Mouse (Mus musculus): Measurements from ENCODE around the gene Chst8. TPM values are rescaled to one million over a fixed set of nuclear protein-coding genes. Genes with fewer than 3 reads are reported as not detected.
A peak's percentile ranks its signal among the peaks of the same experiment; 100 is the strongest.

The Chst8 gene
- polyA plus RNA-seq, 1 experiment from 2014 or later: 15.9 TPM

DNA sequence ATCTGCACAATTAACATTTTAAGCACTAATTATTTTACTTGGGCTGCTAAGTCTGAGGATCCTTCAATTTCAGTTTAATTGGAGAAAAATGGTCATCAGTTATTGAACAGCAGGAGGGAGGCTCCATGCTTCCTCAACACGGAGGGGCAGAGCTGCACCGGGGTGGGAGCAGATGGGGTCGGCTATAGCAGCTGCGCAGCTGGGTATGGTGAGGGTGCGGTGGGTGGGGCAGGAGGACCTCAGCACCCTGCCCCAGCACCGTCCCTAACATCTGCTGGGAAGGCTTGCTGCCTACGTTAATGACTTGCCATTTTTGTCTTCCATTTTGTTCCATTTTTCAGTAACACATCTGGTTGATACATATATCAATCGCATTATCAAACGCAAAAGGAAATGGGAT is 116.4 kb downstream of the Chst8 start:
- Histone ChIP-seq H3K4me3 (replicated peaks) (no peak overlapping the region), H3K27me3 (no peaks in the 10 kb centered on the region), H3K4me2 (no peak overlapping the region), H3K9ac (no peak overlapping the region), H3K27ac (peak overlapping the region; percentile 21; the same call in 1 of the 2 replicates), H3K36me3 (replicated peaks) (no peaks in the 10 kb centered on the region), H3K4me1 (peaks cover 40% of the 10 kb centered on the region), H3K9me3 (no peaks in the 10 kb centered on the region)
- peak; percentile 40; the same call in 1 of the 2 replicates for ATAC-seq (ENCODE audit: low FRiP score)
- WGBS: 68% methylated on average over 9 of the region's 9 CpGs

DNA sequence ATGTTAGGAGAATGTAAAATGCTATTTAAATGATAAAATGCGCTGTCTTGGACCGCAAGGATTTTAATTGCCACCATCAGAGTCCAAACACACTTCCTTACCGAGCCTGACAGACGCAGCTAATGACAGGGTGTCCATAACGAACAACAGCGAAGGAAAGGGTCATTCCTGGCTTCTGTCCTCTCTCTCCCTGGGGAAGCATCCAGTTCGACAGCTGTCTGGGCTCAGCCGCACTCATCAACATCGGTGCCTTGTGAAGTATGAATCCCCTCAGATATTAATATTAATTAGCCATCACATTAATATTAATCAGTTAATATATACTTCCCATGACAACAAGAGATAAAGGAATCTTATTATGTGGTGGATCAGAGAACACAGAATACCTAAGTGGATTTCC is 117.6 kb downstream of the Chst8 start:
- no peak overlapping the region for H3K9ac ChIP-seq
- no peaks in the 10 kb centered on the region for H3K9me3 ChIP-seq
- peak; percentile 68 for ATAC-seq (ENCODE audit: low FRiP score)
- no peak overlapping the region for H3K4me2 ChIP-seq
- peaks cover 51% of the 10 kb centered on the region for H3K4me1 ChIP-seq
- 0 out of 2 replicates have a peak overlapping the region, but pooled peaks have one; percentile 65 for H3K27ac ChIP-seq
- H3K36me3 ChIP-seq (replicated peaks): no peaks in the 10 kb centered on the region
- no peak overlapping the region for H3K4me3 ChIP-seq (replicated peaks)
- 51% methylated on average over 9 of the region's 9 CpGs for WGBS
- no peaks in the 10 kb centered on the region for H3K27me3 ChIP-seq

DNA sequence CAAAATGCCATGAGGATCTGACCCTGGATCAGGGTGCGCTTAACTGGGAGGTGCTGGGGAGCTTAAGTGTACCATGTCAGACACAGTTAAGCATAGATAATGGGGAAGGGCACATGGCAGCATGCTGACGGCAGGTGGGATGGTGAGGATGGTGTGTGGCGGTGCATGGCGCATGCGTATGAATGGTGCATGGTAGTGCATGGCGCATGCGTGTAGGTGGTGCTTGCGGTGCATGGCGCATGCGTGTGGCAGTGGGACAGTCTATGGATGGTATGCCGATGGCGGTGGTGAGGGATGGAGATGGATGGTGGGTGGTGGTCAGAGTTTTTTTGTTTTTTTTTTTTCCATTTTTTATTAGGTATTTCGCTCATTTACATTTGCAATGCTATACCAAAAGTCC is 118.6 kb downstream of the Chst8 start:
- no peak overlapping the region for H3K27ac ChIP-seq
- no peaks in the 10 kb centered on the region for H3K27me3 ChIP-seq
- ATAC-seq (ENCODE audit: low FRiP score): no peak
- H3K9ac ChIP-seq: no peak overlapping the region
- peaks cover 60% of the 10 kb centered on the region for H3K4me1 ChIP-seq
- no peaks in the 10 kb centered on the region for H3K9me3 ChIP-seq
- H3K4me3 ChIP-seq (replicated peaks): no peak overlapping the region
- no peak overlapping the region for H3K4me2 ChIP-seq
- no peaks in the 10 kb centered on the region for H3K36me3 ChIP-seq (replicated peaks)
- WGBS: 94% methylated on average over 13 of the region's 13 CpGs

DNA sequence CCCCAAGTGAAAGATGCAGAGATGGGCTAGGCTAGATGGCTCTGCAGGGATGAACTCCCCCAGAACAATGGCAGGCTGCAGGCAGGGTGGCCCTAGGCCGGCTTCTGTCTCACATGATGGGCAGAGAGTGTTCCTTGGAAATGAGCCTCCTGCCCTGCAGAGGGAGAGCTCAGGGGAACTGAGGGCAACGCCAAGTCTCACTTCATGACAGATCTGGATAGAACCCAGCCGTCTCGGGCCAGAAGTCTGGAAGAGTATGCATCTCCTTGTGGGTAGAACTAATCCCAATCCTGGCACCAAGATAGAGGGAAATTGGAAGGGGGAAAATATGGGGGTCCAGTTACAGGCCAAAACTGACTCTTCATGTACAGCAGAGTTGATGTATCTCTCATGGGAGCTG is 119.4 kb downstream of the Chst8 start:
- no peaks in the 10 kb centered on the region for H3K27me3 ChIP-seq
- H3K27ac ChIP-seq: no peak overlapping the region
- H3K36me3 ChIP-seq (replicated peaks): no peaks in the 10 kb centered on the region
- H3K4me2 ChIP-seq: no peak overlapping the region
- WGBS: 81% methylated on average over 4 of the region's 4 CpGs
- H3K4me3 ChIP-seq (replicated peaks): no peak overlapping the region
- H3K4me1 ChIP-seq: peaks cover 64% of the 10 kb centered on the region
- no peaks in the 10 kb centered on the region for H3K9me3 ChIP-seq
- no peak for ATAC-seq (ENCODE audit: low FRiP score)
- no peak overlapping the region for H3K9ac ChIP-seq

DNA sequence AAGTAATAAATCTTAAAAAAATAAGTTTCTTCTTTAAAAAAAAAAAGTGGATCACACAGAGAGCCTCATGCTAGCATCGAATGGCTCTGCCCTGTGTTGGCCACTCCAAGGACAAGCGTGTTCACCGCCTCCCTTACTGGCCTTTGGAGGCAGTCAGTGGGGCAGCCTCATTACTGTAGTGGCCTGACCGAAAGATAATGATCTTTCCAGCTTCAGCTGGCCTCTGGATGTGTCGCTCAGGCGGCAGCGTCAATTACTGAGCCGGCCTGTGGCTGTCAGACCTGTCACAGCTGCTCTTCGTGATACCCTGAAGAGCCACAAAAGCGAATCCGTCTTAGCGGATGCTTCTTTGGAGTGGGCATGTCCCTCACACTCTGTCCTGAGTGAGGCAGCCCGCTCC is 122.4 kb downstream of the Chst8 start:
- H3K27me3 ChIP-seq: no peaks in the 10 kb centered on the region
- no peak overlapping the region for H3K4me3 ChIP-seq (replicated peaks)
- WGBS: 55% methylated on average over 13 of the region's 13 CpGs
- no peak overlapping the region for H3K9ac ChIP-seq
- no peak overlapping the region for H3K4me2 ChIP-seq
- no peaks in the 10 kb centered on the region for H3K9me3 ChIP-seq
- peaks cover 67% of the 10 kb centered on the region for H3K4me1 ChIP-seq
- no peaks in the 10 kb centered on the region for H3K36me3 ChIP-seq (replicated peaks)
- peak overlapping the region; percentile 67 for H3K27ac ChIP-seq
- peak; percentile 44 for ATAC-seq (ENCODE audit: low FRiP score)

DNA sequence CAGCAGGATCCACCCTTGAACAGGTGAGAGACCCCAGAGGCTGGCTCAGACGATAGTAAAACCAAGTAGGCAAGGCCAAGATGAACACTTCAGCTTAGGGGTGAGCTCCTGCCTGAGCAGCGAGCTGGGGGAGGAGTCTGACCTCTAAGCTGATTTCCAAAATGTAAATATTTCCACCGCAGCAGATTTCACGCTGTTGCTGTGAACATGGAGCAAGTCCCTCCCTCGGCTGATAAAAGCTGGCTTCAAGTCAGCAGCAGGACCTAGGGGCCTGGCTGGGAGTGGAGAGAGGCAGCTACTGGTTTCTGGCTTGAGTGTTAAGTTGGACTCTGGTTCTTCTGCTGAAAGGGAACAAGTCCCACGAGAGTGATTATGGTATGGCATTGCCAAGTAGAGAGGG is 123.5 kb downstream of the Chst8 start:
- H3K4me3 ChIP-seq (replicated peaks): no peak overlapping the region
- no peak overlapping the region for H3K27ac ChIP-seq
- H3K4me1 ChIP-seq: peaks cover 62% of the 10 kb centered on the region
- H3K4me2 ChIP-seq: no peak overlapping the region
- H3K36me3 ChIP-seq (replicated peaks): no peaks in the 10 kb centered on the region
- H3K9me3 ChIP-seq: no peaks in the 10 kb centered on the region
- H3K27me3 ChIP-seq: 0 out of 2 replicates have a peak, but pooled peaks cover 4% of the 10 kb centered on the region
- no peak overlapping the region for H3K9ac ChIP-seq
- WGBS: 44% methylated on average over 6 of the region's 6 CpGs
- no peak for ATAC-seq (ENCODE audit: low FRiP score)

DNA sequence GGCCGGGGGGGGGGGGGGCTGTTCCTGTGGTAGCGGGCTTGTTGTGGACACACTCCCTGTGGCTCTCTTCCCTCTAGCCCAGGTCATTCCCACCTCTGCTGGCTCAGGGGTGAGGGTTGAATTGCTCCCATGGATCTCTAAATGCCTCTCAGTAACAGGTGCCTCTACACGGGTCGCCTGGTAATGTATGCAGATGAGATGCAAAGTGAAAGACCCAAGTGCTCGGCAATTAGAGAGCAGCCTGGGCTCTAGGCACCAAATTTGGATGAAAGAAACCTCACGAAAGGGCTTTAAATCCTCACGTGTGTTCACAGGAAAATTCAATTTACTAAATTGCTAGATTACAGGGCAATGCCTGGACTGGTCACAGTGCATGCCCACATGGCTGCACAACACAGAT is 126.7 kb downstream of the Chst8 start:
- no peak for ATAC-seq (ENCODE audit: low FRiP score)
- Histone ChIP-seq H3K36me3 (replicated peaks) (no peaks in the 10 kb centered on the region), H3K4me3 (replicated peaks) (no peak overlapping the region), H3K27ac (no peak overlapping the region), H3K4me2 (no peak overlapping the region), H3K4me1 (peaks cover 44% of the 10 kb centered on the region), H3K27me3 (peaks cover 6% of the 10 kb centered on the region; the same call in 1 of the 2 replicates), H3K9me3 (no peaks in the 10 kb centered on the region), H3K9ac (no peak overlapping the region)
- WGBS: 23% methylated on average over 6 of the region's 7 CpGs

DNA sequence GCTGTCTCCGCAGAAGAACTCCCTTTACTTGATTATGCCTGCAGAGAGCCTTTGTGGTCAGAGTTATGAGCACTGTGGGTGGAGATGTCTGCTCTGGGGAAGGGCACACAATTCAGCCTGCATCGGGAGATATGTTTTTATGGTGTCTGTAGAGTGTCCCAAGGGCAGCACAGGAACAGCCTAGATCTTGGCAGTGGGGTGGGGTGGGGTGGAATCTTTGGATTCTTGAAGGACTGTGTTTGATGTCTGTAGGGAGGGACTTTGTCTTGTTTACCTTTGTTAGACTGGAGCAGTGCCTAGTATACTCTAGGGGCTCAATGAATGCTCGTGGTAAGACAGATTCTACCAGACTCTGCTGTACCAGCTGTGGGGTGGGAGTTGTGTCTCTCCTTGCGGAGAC is 127.3 kb downstream of the Chst8 start:
- Histone ChIP-seq H3K4me1 (peaks cover 38% of the 10 kb centered on the region), H3K36me3 (replicated peaks) (no peaks in the 10 kb centered on the region), H3K4me3 (replicated peaks) (no peak overlapping the region), H3K9me3 (no peaks in the 10 kb centered on the region), H3K27me3 (peaks cover 6% of the 10 kb centered on the region; the same call in 1 of the 2 replicates), H3K4me2 (no peak overlapping the region), H3K9ac (no peak overlapping the region), H3K27ac (no peak overlapping the region)
- WGBS: 81% methylated on average over 4 of the region's 4 CpGs
- ATAC-seq (ENCODE audit: low FRiP score): no peak

DNA sequence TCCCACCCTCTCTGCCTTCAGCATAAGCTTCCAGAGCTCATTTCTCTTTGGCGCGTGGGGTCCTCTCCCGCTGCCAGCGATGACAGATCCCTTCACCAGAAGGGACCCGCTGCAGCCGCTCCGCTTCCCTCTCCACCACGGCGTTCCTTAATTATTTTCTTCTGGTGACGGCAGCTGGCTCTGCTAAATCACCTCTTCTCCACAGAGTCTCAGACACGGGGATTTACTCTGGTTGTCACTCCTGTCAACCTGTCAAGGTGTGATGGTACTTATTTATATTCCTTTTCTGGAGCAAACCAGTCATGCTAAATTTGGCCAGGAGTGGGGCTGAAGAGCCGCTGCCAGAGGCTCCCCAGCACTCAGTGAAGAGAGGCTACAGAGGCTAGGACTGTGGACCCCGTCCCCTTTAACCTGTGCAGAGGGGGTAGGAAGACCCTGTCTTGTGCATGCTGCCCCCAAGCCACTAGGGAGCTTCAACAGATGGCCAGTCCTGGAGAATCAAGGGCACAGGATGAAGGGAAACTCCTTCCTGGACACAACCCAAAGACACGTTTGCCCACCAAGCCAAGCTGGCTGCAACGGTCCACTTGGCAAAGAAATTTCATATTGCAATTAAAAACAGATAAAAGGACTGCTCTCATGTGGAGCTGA is 131.6 kb downstream of the Chst8 start:
- Histone ChIP-seq H3K27me3 (peaks cover 8% of the 10 kb centered on the region), H3K27ac (peak overlapping the region; percentile 36; the same call in 1 of the 2 replicates), H3K4me3 (replicated peaks) (no peak overlapping the region), H3K4me1 (peaks cover 6% of the 10 kb centered on the region), H3K36me3 (replicated peaks) (no peaks in the 10 kb centered on the region), H3K9ac (no peak overlapping the region), H3K9me3 (no peaks in the 10 kb centered on the region), H3K4me2 (no peak overlapping the region)
- peak; percentile 52; the same call in 1 of the 2 replicates for ATAC-seq (ENCODE audit: low FRiP score)
- WGBS: 64% methylated on average over 15 of the region's 15 CpGs

DNA sequence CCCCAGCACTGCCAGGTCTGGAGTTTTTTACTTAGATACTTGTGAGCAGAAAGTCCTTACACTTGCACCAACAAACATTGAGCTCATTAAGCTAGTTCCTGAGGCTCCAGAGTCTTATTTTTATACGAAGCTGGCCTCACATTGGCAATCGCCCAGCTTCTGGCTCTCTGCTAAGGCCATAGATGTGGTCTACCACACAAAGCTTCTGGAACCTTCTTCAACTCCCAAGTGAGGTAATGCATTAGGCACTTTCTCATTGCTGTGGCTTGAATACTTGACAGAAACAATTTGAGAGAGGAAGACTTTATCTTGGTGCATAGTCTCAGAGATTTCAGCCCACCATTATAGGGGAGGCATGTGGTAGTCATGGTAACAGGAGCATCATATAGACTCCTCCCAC is 132.6 kb downstream of the Chst8 start:
- WGBS: 76% methylated on average over 2 of the region's 2 CpGs
- Histone ChIP-seq H3K27ac (no peak overlapping the region), H3K36me3 (replicated peaks) (no peaks in the 10 kb centered on the region), H3K4me1 (peaks cover 11% of the 10 kb centered on the region), H3K9ac (no peak overlapping the region), H3K4me3 (replicated peaks) (no peak overlapping the region), H3K4me2 (no peak overlapping the region), H3K9me3 (no peaks in the 10 kb centered on the region), H3K27me3 (peaks cover 19% of the 10 kb centered on the region)
- no peak for ATAC-seq (ENCODE audit: low FRiP score)

DNA sequence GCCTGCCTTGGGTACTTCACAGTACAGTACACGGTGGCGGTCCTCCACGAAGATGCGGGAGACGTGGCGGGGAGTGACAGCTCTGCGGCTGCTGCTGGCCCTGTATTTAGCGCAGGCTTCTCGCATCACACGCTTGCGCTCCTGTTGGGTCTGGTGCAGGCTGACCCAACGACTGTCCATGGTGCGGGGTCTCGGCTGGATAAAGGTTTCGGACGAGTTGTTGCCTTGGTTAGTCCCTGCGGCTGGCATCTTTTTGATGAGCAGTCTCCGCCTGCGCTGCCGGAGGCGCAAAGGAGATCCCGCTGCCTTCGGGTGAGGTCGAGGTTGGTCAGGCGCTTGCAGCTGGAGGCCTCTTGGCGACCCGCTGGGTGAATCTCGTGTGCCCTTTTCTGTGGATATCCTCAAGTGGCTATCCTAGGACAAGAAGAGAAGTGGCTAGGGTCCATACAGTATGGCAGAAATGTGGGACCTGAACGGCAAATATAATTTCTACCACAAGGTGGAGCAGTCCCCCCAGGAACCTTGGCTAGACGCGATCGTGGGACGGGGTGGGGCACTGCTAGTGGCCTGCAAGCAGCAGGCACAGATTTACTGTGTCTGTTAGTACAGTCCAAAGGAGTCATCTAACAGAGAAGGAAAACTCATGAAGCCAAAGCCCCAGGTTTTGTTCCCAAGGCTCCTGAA is 136.5 kb downstream of the Chst8 start:
- Histone ChIP-seq H3K4me2 (peak overlapping the region; percentile 52), H3K4me3 (replicated peaks) (peak overlapping the region; percentile 29), H3K9me3 (no peaks in the 10 kb centered on the region), H3K27ac (no peak overlapping the region), H3K9ac (peak overlapping the region; percentile 48), H3K4me1 (peaks cover 8% of the 10 kb centered on the region), H3K36me3 (replicated peaks) (no peaks in the 10 kb centered on the region), H3K27me3 (peaks cover 40% of the 10 kb centered on the region)
- whole genome bisulfite sequencing: 4% methylated on average over 33 of the region's 33 CpGs
- 0 out of 2 replicates have a peak, but pooled peaks have one; percentile 47 for ATAC-seq (ENCODE audit: low FRiP score)

DNA sequence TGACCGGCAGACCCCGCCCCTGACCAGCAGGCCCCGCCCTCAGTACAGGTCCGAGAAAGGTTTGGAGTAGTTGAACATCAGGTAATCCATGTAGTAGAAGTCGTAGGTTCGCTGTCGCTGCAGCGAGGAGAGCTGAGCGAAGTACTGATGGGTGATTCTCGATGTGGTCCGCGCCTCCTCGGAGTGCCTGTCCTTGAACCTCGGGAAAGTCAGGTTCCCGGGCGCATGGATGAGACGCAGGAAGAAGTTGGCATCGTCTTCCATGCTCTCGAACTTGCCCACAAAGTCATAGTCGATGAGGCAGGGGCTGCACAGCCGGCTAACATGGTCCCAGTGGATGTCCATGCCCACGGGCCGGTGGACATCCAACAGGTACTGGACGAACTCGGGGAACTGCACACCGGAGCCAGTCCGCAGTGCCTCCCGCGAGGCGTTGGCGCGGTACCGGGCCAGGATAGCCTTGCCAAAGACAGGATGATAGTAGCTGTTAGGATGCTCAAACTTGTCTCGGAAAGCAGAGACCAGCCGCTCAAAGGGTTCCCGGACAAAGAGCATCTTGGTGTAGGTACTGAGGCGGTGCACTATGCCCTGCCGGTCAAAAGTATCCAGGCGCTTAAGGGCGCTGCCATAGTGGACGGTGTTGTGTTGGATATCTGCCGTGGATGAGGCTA is 137.3 kb downstream of the Chst8 start:
- WGBS: 11% methylated on average over 42 of the region's 42 CpGs
- Histone ChIP-seq H3K9ac (no peak overlapping the region), H3K4me2 (peak overlapping the region; percentile 52), H3K4me3 (replicated peaks) (peak overlapping the region; percentile 29), H3K27ac (no peak overlapping the region), H3K9me3 (no peaks in the 10 kb centered on the region), H3K4me1 (peaks cover 8% of the 10 kb centered on the region), H3K36me3 (replicated peaks) (no peaks in the 10 kb centered on the region), H3K27me3 (peaks cover 40% of the 10 kb centered on the region)
- no peak for ATAC-seq (ENCODE audit: low FRiP score)
